Mouse (Mus musculus): ENCODE measurements around the gene Xpr1.

DNA sequence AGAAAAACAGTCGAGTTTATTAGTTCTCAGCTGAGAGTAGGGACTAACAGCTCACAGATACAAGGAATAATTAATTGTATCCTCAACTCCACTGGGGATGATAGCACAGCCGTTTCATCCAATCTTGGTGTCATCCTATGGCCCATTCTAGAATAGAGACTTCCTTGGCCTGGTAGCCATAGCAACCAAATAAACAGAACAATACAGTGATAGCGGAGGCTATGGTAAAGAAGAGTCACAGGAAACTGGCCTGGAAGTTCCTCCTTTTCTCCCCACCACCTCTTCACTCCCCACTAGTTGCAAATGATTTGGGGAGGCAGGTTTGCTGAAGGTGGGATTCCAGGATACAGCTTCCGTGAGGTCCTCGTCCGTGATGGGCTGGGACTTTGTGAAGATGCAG lies 30.1 kb upstream of the Xpr1 start:
- no peak for TF ChIP-seq POLR2A (IDR thresholded peaks at IDR 0.05; ENCODE audit: control insufficient read depth, low read depth, low read length)
- TF ChIP-seq CTCF (IDR thresholded peaks at IDR 0.05; ENCODE audit: control insufficient read depth, insufficient read depth, insufficient replicate concordance, low read depth, low read length) = no peak

All from testis, adult 2 months (tissue).